Mouse (Mus musculus) embryo, embryonic 11.5 days (tissue): ENCODE measurements around the gene Rasgrp3.
A peak's percentile ranks its signal among the peaks of the same experiment; 100 is the strongest.

Experiments
- DNase-seq: peaks from one replicate; pipeline ENCODE4 v3.0.0-alpha.2; 2012; ENCODE audit warnings: low read depth, low spot score

Rasgrp3 gene

GRCm38 (mm10) chr17:75539130-75539529 lies 103.4 kb downstream of the Rasgrp3 start:
- DNase-seq = no peak

- no peak for DNase-seq
Measured at GRCm38 (mm10) chr17:75539841-75540240, 104.1 kb downstream of the Rasgrp3 start.

GRCm38 (mm10) chr17:75543434-75543833 lies 107.7 kb downstream of the Rasgrp3 start:
- no peak for DNase-seq

- DNase-seq = no peak
Measured at GRCm38 (mm10) chr17:75544262-75544661, 108.6 kb downstream of the Rasgrp3 start.

- DNase-seq = no peak
Measured at GRCm38 (mm10) chr17:75550771-75551413, 115.2 kb downstream of the Rasgrp3 start.

GRCm38 (mm10) chr17:75551512-75552400 lies 116.1 kb downstream of the Rasgrp3 start, which contains the start of gene Fam98a:
Gene Fam98a, minus strand, starts transcription at chr17:75551946.
- DNase-seq = peak; percentile 99

GRCm38 (mm10) chr17:75557031-75557430 lies 121.3 kb downstream of the Rasgrp3 start:
- DNase-seq = no peak

GRCm38 (mm10) chr17:75558041-75558440 lies 122.3 kb downstream of the Rasgrp3 start:
- DNase-seq = no peak

GRCm38 (mm10) chr17:75575608-75576007 lies 139.9 kb downstream of the Rasgrp3 start:
- DNase-seq = peak; percentile 14
